18 mouse cellular contexts compared by ENCODE assay signal in genomic region chr7:35738871-35739270, GRCm38 (mm10).
"Had no signal": no experiment of that assay in that cellular context is flagged by ENCODE, and none has a peak within 500 bp of the region (broad histone marks: within the 10 kb centered on the region; RNA-seq: fewer than 3 reads in every experiment).

No protein-coding gene starts in this region.

- DNase-seq: lung, embryonic 14.5 days; lung, postnatal 10 days; lung, postnatal 4 days; midbrain, embryonic 14.5 days; retina, postnatal 1 day; right cerebral cortex, adult 18-20 months; right cerebral cortex, postnatal 25 days; right cerebral cortex, postnatal 4 days; spleen, adult 18-20 months; thymus, adult 18-20 months; thymus, postnatal 14 days; thymus, postnatal 36 days had no signal

- H3K9me3 ChIP-seq: neural tube, embryonic 15.5 days had no signal

- H3K4me3 ChIP-seq: midbrain, embryonic 10.5 days; midbrain, embryonic 12.5 days; myocyte; neural tube, embryonic 13.5 days; neural tube, embryonic 15.5 days had no signal

- H3K27ac ChIP-seq: midbrain, embryonic 10.5 days; midbrain, embryonic 12.5 days; neural tube, embryonic 13.5 days; neural tube, embryonic 15.5 days had no signal

- H3K4me2 ChIP-seq: lung, embryonic 14.5 days; midbrain, embryonic 12.5 days; neural tube, embryonic 13.5 days; neural tube, embryonic 15.5 days had no signal

- H3K27me3 ChIP-seq: midbrain, embryonic 12.5 days; neural tube, embryonic 13.5 days; neural tube, embryonic 15.5 days had no signal

- ATAC-seq: midbrain, embryonic 16.5 days had no signal

- H3K9ac ChIP-seq: lung, embryonic 14.5 days; midbrain, embryonic 12.5 days; neural tube, embryonic 13.5 days; neural tube, embryonic 15.5 days had no signal

- H3K4me1 ChIP-seq: midbrain, embryonic 10.5 days; midbrain, embryonic 12.5 days had no signal
